Mouse (Mus musculus) embryo, embryonic 11 days (tissue): Measurements from ENCODE around the gene Mreg.

Experiments used
- DNase-seq: peaks from one replicate; pipeline ENCODE4 v3.0.0-alpha.2; 2015

The Mreg gene

GRCm38 (mm10) chr1:72121608-72122185 lies 90.4 kb downstream of the Mreg start:
- no peak for DNase-seq

GRCm38 (mm10) chr1:72119981-72120380 lies 92.1 kb downstream of the Mreg start:
- DNase-seq = no peak

- no peak for DNase-seq
Observed at GRCm38 (mm10) chr1:72114206-72114605, 97.9 kb downstream of the Mreg start.
